Mouse (Mus musculus): Measurements from ENCODE around the gene Lxn. TPM values are rescaled to one million over a fixed set of nuclear protein-coding genes. Genes with fewer than 3 reads are reported as not detected.
A peak's percentile ranks its signal among the peaks of the same experiment; 100 is the strongest.

Gene Lxn
- polyA plus RNA-seq, 1 experiment = 49.1 TPM

- TF ChIP-seq POLR2A (IDR thresholded peaks at IDR 0.05; ENCODE audit: borderline replicate concordance, low read depth, low read length) (no peak), CTCF (IDR thresholded peaks at IDR 0.05; ENCODE audit: low read depth, low read length) (no peak)
These were observed 28.6 kb upstream of the Lxn start for GRCm38 (mm10) chr3:67492086-67492869.

GRCm38 (mm10) chr3:67490156-67490555, 26.4 kb upstream of the Lxn start:
- Histone ChIP-seq H3K4me3 (ENCODE audit: insufficient read depth, low read length) (no peak overlapping the region), H3K4me1 (ENCODE audit: control insufficient read depth, insufficient read depth, low read length) (no peaks in the 10 kb centered on the region), H3K27ac (ENCODE audit: insufficient read depth, low read depth, low read length) (no peak overlapping the region)
- TF ChIP-seq CTCF (IDR thresholded peaks at IDR 0.05; ENCODE audit: low read depth, low read length) = no peak
- TF ChIP-seq POLR2A (IDR thresholded peaks at IDR 0.05; ENCODE audit: borderline replicate concordance, low read depth, low read length) = no peak

More at GRCm38 (mm10) chr3:67492086-67492869, 28.6 kb upstream of the Lxn start:
- H3K4me3 ChIP-seq (ENCODE audit: insufficient read depth, low read length) = no peak overlapping the region
- no peaks in the 10 kb centered on the region for H3K4me1 ChIP-seq (ENCODE audit: control insufficient read depth, insufficient read depth, low read length)
- H3K27ac ChIP-seq (ENCODE audit: insufficient read depth, low read depth, low read length) = no peak overlapping the region

DNA sequence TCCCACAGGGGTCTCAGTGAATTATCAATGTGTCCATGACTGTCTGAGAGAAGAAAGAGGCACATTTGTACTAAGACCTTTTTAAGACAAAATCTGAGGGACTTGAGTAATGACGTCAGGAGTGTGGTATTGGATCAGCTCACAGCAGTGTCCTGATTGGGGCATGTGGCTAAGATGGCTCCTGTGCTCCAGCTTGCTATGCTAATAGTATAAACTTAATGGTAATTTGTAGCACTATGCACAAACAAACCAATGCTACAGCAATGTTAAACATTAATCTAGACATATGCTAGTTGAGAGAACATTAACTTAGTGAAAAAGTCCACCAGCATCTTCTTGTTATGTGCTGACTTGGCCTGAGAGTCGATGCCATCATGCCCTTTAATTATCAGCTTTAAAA, 21.5 kb upstream of the Lxn start:
- Histone ChIP-seq H3K4me1 (ENCODE audit: control insufficient read depth, insufficient read depth, low read length) (no peaks in the 10 kb centered on the region), H3K27ac (ENCODE audit: insufficient read depth, low read depth, low read length) (no peak overlapping the region), H3K4me3 (ENCODE audit: insufficient read depth, low read length) (no peak overlapping the region)
- TF ChIP-seq POLR2A (IDR thresholded peaks at IDR 0.05; ENCODE audit: borderline replicate concordance, low read depth, low read length) = no peak
- no peak for TF ChIP-seq CTCF (IDR thresholded peaks at IDR 0.05; ENCODE audit: low read depth, low read length)

DNA sequence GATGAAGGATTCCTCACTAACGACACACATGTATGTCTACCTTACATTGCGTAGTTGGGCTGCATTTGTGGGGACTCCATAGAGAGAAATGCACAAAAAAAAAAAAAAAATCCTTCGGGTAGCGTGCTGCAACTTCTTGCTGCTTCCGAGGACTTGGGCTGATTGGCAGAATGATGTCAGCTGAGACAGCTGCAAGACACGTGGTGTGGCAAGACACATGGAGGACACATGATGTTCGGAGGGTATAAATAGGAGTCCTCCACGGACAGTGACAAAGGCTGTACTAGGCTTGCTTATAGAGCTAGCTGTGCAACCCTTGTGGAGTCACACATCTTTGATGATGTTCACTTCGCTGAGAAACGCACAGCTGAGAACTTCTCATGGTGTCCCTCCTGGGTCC, 18.7 kb upstream of the Lxn start:
- Histone ChIP-seq H3K4me3 (ENCODE audit: insufficient read depth, low read length) (no peak overlapping the region), H3K27ac (ENCODE audit: insufficient read depth, low read depth, low read length) (no peak overlapping the region), H3K4me1 (ENCODE audit: control insufficient read depth, insufficient read depth, low read length) (no peaks in the 10 kb centered on the region)
- no peak for TF ChIP-seq POLR2A (IDR thresholded peaks at IDR 0.05; ENCODE audit: borderline replicate concordance, low read depth, low read length)

DNA sequence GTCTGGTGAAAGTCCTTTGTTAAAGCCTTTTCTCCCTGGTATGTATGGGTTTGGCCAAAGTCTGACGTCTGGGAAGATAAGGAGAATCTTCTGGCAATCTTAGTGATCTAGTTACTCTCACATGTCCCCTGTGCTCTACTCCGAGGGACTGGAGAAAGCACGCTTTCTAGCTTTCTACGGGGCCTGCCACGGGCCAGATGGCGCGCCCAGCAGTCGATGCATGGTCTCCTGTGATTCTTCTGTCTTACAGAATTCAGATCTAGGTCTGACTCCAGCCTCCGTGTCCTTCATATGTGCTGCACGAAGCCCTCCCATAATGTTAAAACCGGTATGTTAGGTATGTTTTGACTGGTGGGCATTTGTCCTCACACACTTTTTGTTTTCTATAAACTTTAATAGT, 16.1 kb upstream of the Lxn start:
- Histone ChIP-seq H3K4me3 (ENCODE audit: insufficient read depth, low read length) (no peak overlapping the region), H3K4me1 (ENCODE audit: control insufficient read depth, insufficient read depth, low read length) (no peaks in the 10 kb centered on the region), H3K27ac (ENCODE audit: insufficient read depth, low read depth, low read length) (no peak overlapping the region)
- TF ChIP-seq CTCF (IDR thresholded peaks at IDR 0.05; ENCODE audit: low read depth, low read length) (no peak), POLR2A (IDR thresholded peaks at IDR 0.05; ENCODE audit: borderline replicate concordance, low read depth, low read length) (no peak)

GRCm38 (mm10) chr3:67473438-67473837, 9.7 kb upstream of the Lxn start:
- no peak overlapping the region for H3K27ac ChIP-seq (ENCODE audit: insufficient read depth, low read depth, low read length)
- no peak overlapping the region for H3K4me3 ChIP-seq (ENCODE audit: insufficient read depth, low read length)
- peaks cover 6% of the 10 kb centered on the region; the same call in 1 of the 2 replicates for H3K4me1 ChIP-seq (ENCODE audit: control insufficient read depth, insufficient read depth, low read length)
- no peak for TF ChIP-seq POLR2A (IDR thresholded peaks at IDR 0.05; ENCODE audit: borderline replicate concordance, low read depth, low read length)
- no peak for TF ChIP-seq CTCF (IDR thresholded peaks at IDR 0.05; ENCODE audit: low read depth, low read length)

- TF ChIP-seq CTCF (IDR thresholded peaks at IDR 0.05; ENCODE audit: low read depth, low read length) (no peak), POLR2A (IDR thresholded peaks at IDR 0.05; ENCODE audit: borderline replicate concordance, low read depth, low read length) (no peak)
These were observed 7.8 kb upstream of the Lxn start for GRCm38 (mm10) chr3:67471408-67472127.

DNA sequence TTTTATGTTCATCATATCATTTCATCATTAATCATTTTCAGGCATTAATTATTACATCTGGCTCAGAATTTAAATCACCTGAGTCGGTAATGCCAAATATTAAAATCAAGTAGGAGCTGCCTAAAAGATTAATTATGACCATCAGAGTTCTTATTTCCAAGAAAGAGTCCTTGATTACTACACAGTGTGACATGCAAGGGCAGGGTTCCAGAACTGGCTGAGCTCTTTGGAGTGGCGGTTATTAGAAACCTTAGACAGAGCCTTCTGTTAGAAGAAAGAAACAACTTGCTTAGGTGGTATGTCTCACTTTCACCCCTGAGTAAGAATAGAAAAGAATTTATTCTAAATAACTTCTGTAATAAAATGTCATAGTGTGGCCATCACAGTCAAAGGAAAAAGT, 3.6 kb upstream of the Lxn start:
- no peak for TF ChIP-seq CTCF (IDR thresholded peaks at IDR 0.05; ENCODE audit: low read depth, low read length)
- no peak for TF ChIP-seq POLR2A (IDR thresholded peaks at IDR 0.05; ENCODE audit: borderline replicate concordance, low read depth, low read length)
- Histone ChIP-seq H3K4me3 (ENCODE audit: insufficient read depth, low read length) (no peak overlapping the region), H3K27ac (ENCODE audit: insufficient read depth, low read depth, low read length) (no peak overlapping the region), H3K4me1 (ENCODE audit: control insufficient read depth, insufficient read depth, low read length) (peaks cover 12% of the 10 kb centered on the region)

More at GRCm38 (mm10) chr3:67471408-67472127, 7.8 kb upstream of the Lxn start:
- no peak overlapping the region for H3K27ac ChIP-seq (ENCODE audit: insufficient read depth, low read depth, low read length)
- no peak overlapping the region for H3K4me3 ChIP-seq (ENCODE audit: insufficient read depth, low read length)
- H3K4me1 ChIP-seq (ENCODE audit: control insufficient read depth, insufficient read depth, low read length) = peaks cover 6% of the 10 kb centered on the region; the same call in 1 of the 2 replicates

- Histone ChIP-seq H3K4me1 (ENCODE audit: control insufficient read depth, insufficient read depth, low read length) (peaks cover 9% of the 10 kb centered on the region), H3K4me3 (ENCODE audit: insufficient read depth, low read length) (no peak overlapping the region), H3K27ac (ENCODE audit: insufficient read depth, low read depth, low read length) (no peak overlapping the region)
- TF ChIP-seq POLR2A (IDR thresholded peaks at IDR 0.05; ENCODE audit: borderline replicate concordance, low read depth, low read length) (no peak), CTCF (IDR thresholded peaks at IDR 0.05; ENCODE audit: low read depth, low read length) (no peak)
These were observed 2.9 kb upstream of the Lxn start for GRCm38 (mm10) chr3:67466576-67466975.

DNA sequence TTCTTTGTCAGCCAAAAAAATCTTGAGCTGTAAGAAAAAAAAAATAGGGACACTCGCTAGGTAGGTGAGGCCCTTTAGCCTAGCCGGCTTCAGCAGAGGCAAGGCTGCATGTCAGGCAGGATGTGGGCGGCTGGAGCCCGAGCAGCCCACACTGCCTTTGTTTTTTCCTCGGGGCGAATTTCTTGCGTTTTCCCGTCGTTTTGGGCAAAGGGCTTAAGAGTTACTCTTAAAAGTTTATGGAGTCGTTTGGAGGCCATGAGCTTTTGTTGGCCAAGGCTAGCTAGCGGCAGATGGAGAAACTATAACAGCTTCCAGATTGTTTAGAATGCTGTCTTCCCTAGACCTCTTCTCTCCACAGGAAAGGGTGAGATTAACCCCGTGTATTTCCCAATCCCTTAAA, 725 bp downstream of the Lxn start:
- TF ChIP-seq POLR2A (IDR thresholded peaks at IDR 0.05; ENCODE audit: borderline replicate concordance, low read depth, low read length) (no peak), CTCF (IDR thresholded peaks at IDR 0.05; ENCODE audit: low read depth, low read length) (no peak)
- H3K4me1 ChIP-seq (ENCODE audit: control insufficient read depth, insufficient read depth, low read length) = peaks cover 6% of the 10 kb centered on the region
- peak overlapping the region; percentile 70 for H3K4me3 ChIP-seq (ENCODE audit: insufficient read depth, low read length)
- peak overlapping the region; percentile 50 for H3K27ac ChIP-seq (ENCODE audit: insufficient read depth, low read depth, low read length)
